Mouse (Mus musculus) liver, embryonic 12.5 days (tissue): ENCODE data around the gene Numb. TPM values are rescaled to one million over a fixed set of nuclear protein-coding genes. Genes with fewer than 3 reads are reported as not detected.
A peak's percentile ranks its signal among the peaks of the same experiment; 100 is the strongest.
"Not testable (repeated sequence)": the region's sequence is repeated elsewhere in the genome, so short reads cannot be mapped to it uniquely, and the experiment has no call there.

Source experiments
- ATAC-seq: fragments of 200-750 bp; cut with Nextera tagmentation; 2 replicates; pipeline ENCODE4 v1.8.0; 2017; ENCODE audit warnings: moderate number of reproducible peaks, mild to moderate bottlenecking, moderate library complexity
- H3K27ac ChIP-seq: fragments of 300-500 bp; sonication (generic); 2 replicates; pipeline ENCODE4 v1.5.1; 2016; ENCODE audit warnings: mild to moderate bottlenecking
- H3K27me3 ChIP-seq: fragments of 300-500 bp; sonication (generic); replicated peaks from 2 replicates; pipeline ENCODE4 v1.6.1; 2016; ENCODE audit warnings: mild to moderate bottlenecking, moderate library complexity
- H3K36me3 ChIP-seq: fragments of 300-500 bp; sonication (generic); 2 replicates; pipeline ENCODE4 v1.6.1; 2016; ENCODE audit warnings: mild to moderate bottlenecking, moderate library complexity
- H3K4me1 ChIP-seq: fragments of 300-500 bp; sonication (generic); 2 replicates; pipeline ENCODE4 v1.6.1; 2016
- H3K4me2 ChIP-seq: fragments of 300-500 bp; sonication (generic); 2 replicates; pipeline ENCODE4 v1.6.1; 2016; ENCODE audit warnings: mild to moderate bottlenecking, moderate library complexity
- H3K4me3 ChIP-seq: fragments of 300-500 bp; sonication (generic); 2 replicates; pipeline ENCODE4 v1.5.1; 2016; ENCODE audit warnings: mild to moderate bottlenecking, moderate library complexity
- H3K9ac ChIP-seq: fragments of 300-500 bp; sonication (generic); 2 replicates; pipeline ENCODE4 v1.6.1; 2016; ENCODE audit warnings: mild to moderate bottlenecking, moderate library complexity
- H3K9me3 ChIP-seq: fragments of 300-500 bp; sonication (generic); replicated peaks from 2 replicates; pipeline ENCODE4 v1.6.1; 2016; ENCODE audit warnings: mild to moderate bottlenecking, moderate library complexity
- WGBS: fragments of 180-500 bp; shearing (Covaris S2); methylation state at CpG from one replicate; pipeline ENCODE4 v1.1.7; 2016; ENCODE audit not compliant: insufficient replicate concordance; 5-methylcytosine and 5-hydroxymethylcytosine counted together
- polyA plus RNA-seq: library from polyadenylated mRNA; unstranded; fragments of >200 nt; fragmentation: Nextera tagmentation; extraction: Ambion mirVana; gene quantifications from 2 replicates; pipeline ENCODE4 v1.2.1, GENCODE M21; 2016

The Numb gene
- polyA plus RNA-seq, 1 experiment from 2014 or later, result 17.7 TPM

DNA sequence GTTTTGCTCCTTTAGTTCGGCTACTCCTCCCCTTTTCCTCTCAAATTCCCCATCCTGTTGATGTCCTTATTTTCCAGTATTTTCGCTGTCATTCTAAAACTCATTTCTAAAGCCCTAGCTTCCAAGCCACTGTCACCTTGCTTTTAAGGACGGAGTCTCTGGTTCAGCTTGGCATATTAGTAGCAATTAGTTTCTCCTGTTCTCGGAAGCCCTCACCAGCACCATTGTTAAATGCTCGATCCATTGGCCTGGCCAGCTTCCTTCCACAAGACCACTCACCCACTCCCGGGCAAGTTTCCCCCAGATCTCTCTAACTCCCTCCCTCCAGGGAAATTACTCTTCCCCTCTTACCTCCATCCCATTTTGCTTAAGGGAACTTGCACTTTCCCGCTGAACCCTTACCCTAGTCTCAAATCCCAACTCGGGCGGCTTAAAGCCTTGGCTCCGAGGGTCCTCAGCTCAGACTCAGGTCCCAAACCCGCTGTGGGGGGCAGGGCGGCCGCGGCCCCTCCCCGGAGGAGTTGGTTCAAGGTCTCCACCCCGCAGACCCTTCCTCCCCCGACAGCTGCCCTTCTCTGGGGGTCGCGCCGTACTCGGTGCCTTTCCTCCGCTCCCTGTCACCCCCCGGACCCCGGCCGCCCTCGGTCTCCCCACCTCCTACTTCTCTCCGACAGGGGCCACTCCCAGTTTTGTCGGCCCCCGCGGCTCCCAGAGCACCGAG lies 853 bp downstream of the Numb start:
- no peak for ATAC-seq
- H3K36me3 ChIP-seq, result peaks cover 6% of the 10 kb centered on the region; the same call in 1 of the 2 replicates
- WGBS, result 5% methylated on average over 31 of the region's 31 CpGs
- H3K9me3 ChIP-seq, result no peaks in the 10 kb centered on the region
- peak overlapping the region; percentile 90 for H3K9ac ChIP-seq
- H3K4me3 ChIP-seq, result peak overlapping the region; percentile 79
- no peaks in the 10 kb centered on the region for H3K27me3 ChIP-seq
- H3K27ac ChIP-seq, result peak overlapping the region; percentile 86
- H3K4me1 ChIP-seq, result peaks cover 56% of the 10 kb centered on the region
- peak overlapping the region; percentile 97 for H3K4me2 ChIP-seq

DNA sequence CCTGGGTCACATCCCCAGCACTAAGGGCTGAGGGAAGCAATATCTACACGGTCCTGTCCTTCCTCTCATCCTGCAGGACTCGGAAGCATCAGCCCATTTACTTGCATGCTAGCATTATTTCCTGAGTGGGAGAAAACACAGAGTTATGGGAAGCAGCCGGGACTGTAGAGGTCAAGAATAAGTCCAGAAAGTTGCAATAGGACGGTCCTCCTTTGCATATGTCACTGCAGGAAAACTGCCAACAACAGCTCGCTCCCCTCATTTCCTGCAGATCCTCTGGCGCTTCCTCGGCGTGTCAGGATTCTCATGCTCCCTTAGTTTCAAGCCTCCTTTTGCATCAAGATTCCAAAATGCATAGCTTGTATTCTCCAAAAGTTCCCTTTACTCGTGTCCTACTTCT lies 4.8 kb downstream of the Numb start:
- Histone ChIP-seq H3K4me3 (no peak overlapping the region), H3K4me2 (no peak overlapping the region), H3K36me3 (peaks cover 16% of the 10 kb centered on the region; the same call in 1 of the 2 replicates), H3K9ac (no peak overlapping the region), H3K27ac (no peak overlapping the region), H3K27me3 (no peaks in the 10 kb centered on the region), H3K4me1 (peaks cover 39% of the 10 kb centered on the region), H3K9me3 (no peaks in the 10 kb centered on the region)
- 70% methylated on average over 9 of the region's 9 CpGs for WGBS
- no peak for ATAC-seq

DNA sequence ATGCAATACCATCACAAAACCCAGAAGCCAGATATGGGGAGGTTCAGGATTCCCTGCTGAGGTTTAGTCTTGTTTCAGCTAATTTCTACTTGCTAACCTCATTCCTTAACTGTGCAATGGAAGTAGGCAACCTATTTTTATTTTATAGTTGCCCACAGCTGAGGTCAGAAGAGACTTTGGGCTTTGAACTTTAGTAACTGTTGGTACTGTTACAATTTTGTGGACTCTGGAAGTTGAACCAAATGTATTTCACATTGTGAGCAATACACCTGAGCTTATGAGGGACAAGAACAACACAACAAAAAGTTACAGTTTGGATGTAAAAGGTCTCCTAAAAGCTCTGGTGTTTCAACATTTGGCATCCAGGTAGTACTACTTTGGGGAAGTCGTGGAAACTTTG lies 6.9 kb downstream of the Numb start:
- 50% methylated on average over 1 of the region's 1 CpGs for WGBS
- ATAC-seq, result no peak

GRCm38 (mm10) chr12:83914202-83914740 lies 7.5 kb downstream of the Numb start:
- Histone ChIP-seq H3K4me3 (no peak overlapping the region), H3K27ac (no peak overlapping the region), H3K9me3 (no peaks in the 10 kb centered on the region), H3K9ac (no peak overlapping the region), H3K4me2 (no peak overlapping the region), H3K27me3 (no peaks in the 10 kb centered on the region), H3K4me1 (peaks cover 35% of the 10 kb centered on the region), H3K36me3 (peaks cover 16% of the 10 kb centered on the region; the same call in 1 of the 2 replicates)
- WGBS, result 77% methylated on average over 4 of the region's 4 CpGs
- ATAC-seq, result no peak

More for the DNA sequence above, 6.9 kb downstream of the Numb start:
- Histone ChIP-seq H3K36me3 (peaks cover 16% of the 10 kb centered on the region; the same call in 1 of the 2 replicates), H3K9me3 (no peaks in the 10 kb centered on the region), H3K4me3 (no peak overlapping the region), H3K9ac (no peak overlapping the region), H3K27ac (no peak overlapping the region), H3K27me3 (no peaks in the 10 kb centered on the region), H3K4me2 (no peak overlapping the region), H3K4me1 (peaks cover 39% of the 10 kb centered on the region)

DNA sequence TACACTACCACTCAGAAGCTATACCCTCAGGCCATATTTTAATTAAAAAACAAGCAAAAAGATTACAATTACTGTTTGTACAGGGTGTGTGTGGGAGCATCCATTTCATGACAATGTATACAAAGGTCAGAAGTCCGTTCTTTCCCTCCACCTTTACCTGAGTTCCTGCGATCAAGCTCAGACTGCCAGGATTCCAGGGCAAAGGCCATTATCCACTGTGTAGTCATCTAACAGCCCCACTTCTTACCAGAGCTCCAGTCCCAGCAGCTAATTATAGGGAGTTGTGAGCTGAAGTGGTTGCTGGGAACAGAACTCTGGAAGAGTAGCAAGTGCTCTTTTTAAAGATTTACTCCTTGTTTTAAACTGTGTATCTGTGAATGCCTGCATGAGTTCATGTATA lies 11.3 kb downstream of the Numb start:
- no peak overlapping the region for H3K4me3 ChIP-seq
- H3K4me2 ChIP-seq, result no peak overlapping the region
- 71% methylated on average over 2 of the region's 2 CpGs for WGBS
- no peaks in the 10 kb centered on the region for H3K9me3 ChIP-seq
- no peak for ATAC-seq
- 0 out of 2 replicates have a peak, but pooled peaks cover 14% of the 10 kb centered on the region for H3K36me3 ChIP-seq
- peaks cover 26% of the 10 kb centered on the region for H3K4me1 ChIP-seq
- no peak overlapping the region for H3K9ac ChIP-seq
- H3K27me3 ChIP-seq, result no peaks in the 10 kb centered on the region
- peak overlapping the region; percentile 49; the same call in 1 of the 2 replicates for H3K27ac ChIP-seq

- no peak overlapping the region for H3K9ac ChIP-seq
- ATAC-seq, result no peak
- H3K36me3 ChIP-seq, result peaks cover 8% of the 10 kb centered on the region; the same call in 1 of the 2 replicates
- H3K27me3 ChIP-seq, result no peaks in the 10 kb centered on the region
- 76% methylated on average over 1 of the region's 1 CpGs for WGBS
- H3K4me3 ChIP-seq, result no peak overlapping the region
- no peak overlapping the region for H3K27ac ChIP-seq
- H3K9me3 ChIP-seq, result no peaks in the 10 kb centered on the region
- 0 out of 2 replicates have a peak, but pooled peaks cover 2% of the 10 kb centered on the region for H3K4me1 ChIP-seq
- no peak overlapping the region for H3K4me2 ChIP-seq
These were observed 28.8 kb downstream of the Numb start for GRCm38 (mm10) chr12:83892926-83893325.

DNA sequence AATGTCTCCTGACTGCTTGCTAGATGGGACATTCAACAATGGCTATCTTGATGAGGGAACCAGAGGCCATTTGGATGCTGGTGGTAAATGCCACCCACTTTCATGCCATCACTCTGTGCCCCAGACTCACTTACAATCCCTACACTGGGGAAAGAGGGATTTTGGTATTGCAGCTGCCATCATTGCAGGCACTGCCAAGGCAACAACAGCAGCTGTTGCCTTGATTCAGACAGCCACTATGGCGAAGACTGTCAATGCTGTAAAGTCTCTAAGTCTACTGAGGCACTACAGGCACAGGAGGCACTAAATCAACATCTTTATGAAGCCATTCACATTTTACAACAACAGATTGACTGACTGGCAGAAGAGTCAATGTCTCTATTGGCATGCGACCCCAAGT lies 30.5 kb downstream of the Numb start:
- Histone ChIP-seq H3K4me1 (0 out of 2 replicates have a peak, but pooled peaks cover 3% of the 10 kb centered on the region), H3K27ac (no peak overlapping the region), H3K27me3 (no peaks in the 10 kb centered on the region), H3K4me2 (no peak overlapping the region), H3K9ac (no peak overlapping the region), H3K36me3 (peaks cover 8% of the 10 kb centered on the region; the same call in 1 of the 2 replicates), H3K4me3 (no peak overlapping the region), H3K9me3 (no peaks in the 10 kb centered on the region)
- ATAC-seq, result no peak
- 81% methylated on average over 2 of the region's 2 CpGs for WGBS

GRCm38 (mm10) chr12:83889128-83889527 lies 32.6 kb downstream of the Numb start:
- no peaks in the 10 kb centered on the region for H3K9me3 ChIP-seq
- ATAC-seq, result no peak
- 0 out of 2 replicates have a peak, but pooled peaks cover 3% of the 10 kb centered on the region for H3K4me1 ChIP-seq
- no peaks in the 10 kb centered on the region for H3K27me3 ChIP-seq
- H3K9ac ChIP-seq, result no peak overlapping the region
- H3K4me3 ChIP-seq, result no peak overlapping the region
- no peak overlapping the region for H3K4me2 ChIP-seq
- H3K36me3 ChIP-seq, result peaks cover 24% of the 10 kb centered on the region
- no peak overlapping the region for H3K27ac ChIP-seq
- 82% methylated on average over 1 of the region's 1 CpGs for WGBS

- no peaks in the 10 kb centered on the region for H3K27me3 ChIP-seq
- no peak overlapping the region for H3K9ac ChIP-seq
- H3K4me3 ChIP-seq, result no peak overlapping the region
- H3K9me3 ChIP-seq, result no peaks in the 10 kb centered on the region
- ATAC-seq, result no peak
- H3K36me3 ChIP-seq, result peaks cover 18% of the 10 kb centered on the region
- WGBS, result 80% methylated on average over 7 of the region's 7 CpGs
- no peak overlapping the region for H3K4me2 ChIP-seq
- no peak overlapping the region for H3K27ac ChIP-seq
- 0 out of 2 replicates have a peak, but pooled peaks cover 3% of the 10 kb centered on the region for H3K4me1 ChIP-seq
These were observed 36.0 kb downstream of the Numb start for GRCm38 (mm10) chr12:83885516-83886285.

DNA sequence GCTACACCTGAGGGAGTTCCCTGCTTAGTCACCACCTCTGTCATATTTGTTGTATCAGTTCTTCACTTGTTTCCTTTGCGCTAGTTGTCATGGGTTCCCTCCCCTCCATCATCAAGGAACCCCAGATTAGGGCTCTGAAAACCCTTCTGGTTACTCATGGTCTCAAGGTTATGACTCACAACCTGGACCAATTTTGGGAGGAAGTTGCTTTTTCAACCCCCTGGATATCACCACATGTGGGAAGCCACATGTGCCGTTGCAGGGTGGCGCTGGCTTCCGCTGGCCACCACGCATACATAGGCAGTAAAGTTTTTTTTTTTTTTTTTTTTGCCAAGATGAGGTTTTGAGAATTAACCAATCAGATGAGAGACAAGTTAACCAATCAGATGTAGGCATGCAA lies 36.7 kb downstream of the Numb start:
- H3K4me1 ChIP-seq, H3K4me3 ChIP-seq, H3K9ac ChIP-seq, H3K4me2 ChIP-seq, H3K27me3 ChIP-seq, H3K9me3 ChIP-seq, H3K27ac ChIP-seq, ATAC-seq: not testable (repeated sequence)
- H3K36me3 ChIP-seq, result peaks cover 18% of the 10 kb centered on the region
- 89% methylated on average over 5 of the region's 5 CpGs for WGBS

GRCm38 (mm10) chr12:83882503-83882902 lies 39.2 kb downstream of the Numb start:
- Histone ChIP-seq H3K27ac (no peak overlapping the region), H3K4me1 (no peaks in the 10 kb centered on the region), H3K36me3 (peaks cover 18% of the 10 kb centered on the region), H3K9ac (no peak overlapping the region), H3K4me3 (no peak overlapping the region), H3K9me3 (no peaks in the 10 kb centered on the region), H3K4me2 (no peak overlapping the region), H3K27me3 (no peaks in the 10 kb centered on the region)
- ATAC-seq, result no peak
- 79% methylated on average over 7 of the region's 7 CpGs for WGBS

GRCm38 (mm10) chr12:83882088-83882487 lies 39.6 kb downstream of the Numb start:
- no peak overlapping the region for H3K27ac ChIP-seq
- H3K9me3 ChIP-seq, result no peaks in the 10 kb centered on the region
- no peak overlapping the region for H3K4me2 ChIP-seq
- H3K36me3 ChIP-seq, result peaks cover 18% of the 10 kb centered on the region
- no peak overlapping the region for H3K9ac ChIP-seq
- no peaks in the 10 kb centered on the region for H3K27me3 ChIP-seq
- no peak for ATAC-seq
- no peaks in the 10 kb centered on the region for H3K4me1 ChIP-seq
- H3K4me3 ChIP-seq, result no peak overlapping the region
- 87% methylated on average over 3 of the region's 3 CpGs for WGBS
